Mouse (Mus musculus): ENCODE measurements at regions not wholly inside any gene's neighbourhood (a gene's known extent, or its start where the extent isn't known, plus 50 kb on each side); places are given as distances from the start of the nearest gene placed in this dataset.

DNA sequence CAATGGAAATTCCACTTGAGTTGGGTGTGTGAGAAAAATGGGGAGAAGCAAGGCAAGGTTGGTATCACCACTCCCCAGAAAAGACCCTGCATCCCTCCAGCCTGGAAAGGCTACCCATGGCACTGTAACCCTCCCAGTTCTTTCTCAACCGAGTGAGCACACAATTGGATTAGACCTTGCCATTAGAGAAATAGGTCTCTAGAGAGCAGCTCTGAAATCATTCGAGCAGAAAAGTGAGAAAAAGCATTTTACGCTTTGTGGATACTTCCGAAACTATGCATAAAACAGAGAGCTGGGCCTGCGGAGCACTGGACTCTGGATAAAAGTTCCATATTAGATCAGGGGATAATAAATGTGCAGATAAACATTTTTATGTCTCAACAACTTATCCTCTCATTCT, 264.6 kb upstream of the Map3k7 start:
- DNase-seq (ENCODE audit: low spot score): no peak

DNA sequence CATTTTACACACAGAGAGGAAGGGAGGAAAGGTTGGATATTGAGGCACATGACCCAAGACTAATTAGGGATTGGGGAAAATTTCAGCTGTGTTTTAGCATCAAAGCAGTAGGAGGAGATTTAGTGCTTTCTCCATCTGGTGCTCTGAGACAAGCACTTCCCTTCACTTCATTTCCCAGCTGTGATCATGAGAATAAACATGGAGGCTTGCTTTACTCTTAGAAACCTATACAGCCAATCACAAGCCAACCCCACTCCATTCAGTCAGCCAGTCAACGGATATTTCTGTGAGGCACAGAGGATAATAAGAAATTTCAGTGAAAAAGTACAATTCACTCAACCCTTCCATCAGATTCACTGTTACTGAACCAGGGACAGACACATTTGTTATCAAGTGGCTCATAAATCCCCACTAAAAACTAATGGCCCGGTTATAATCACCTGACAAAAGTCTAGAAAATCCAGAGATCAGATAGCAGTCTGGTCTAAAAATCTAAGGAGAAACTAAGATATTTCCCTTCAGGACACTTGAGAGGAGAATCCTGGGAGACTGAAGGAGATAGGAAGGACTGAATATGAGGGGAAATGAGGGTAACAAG, 249.7 kb upstream of the Map3k7 start:
- DNase-seq (ENCODE audit: low spot score): no peak

DNA sequence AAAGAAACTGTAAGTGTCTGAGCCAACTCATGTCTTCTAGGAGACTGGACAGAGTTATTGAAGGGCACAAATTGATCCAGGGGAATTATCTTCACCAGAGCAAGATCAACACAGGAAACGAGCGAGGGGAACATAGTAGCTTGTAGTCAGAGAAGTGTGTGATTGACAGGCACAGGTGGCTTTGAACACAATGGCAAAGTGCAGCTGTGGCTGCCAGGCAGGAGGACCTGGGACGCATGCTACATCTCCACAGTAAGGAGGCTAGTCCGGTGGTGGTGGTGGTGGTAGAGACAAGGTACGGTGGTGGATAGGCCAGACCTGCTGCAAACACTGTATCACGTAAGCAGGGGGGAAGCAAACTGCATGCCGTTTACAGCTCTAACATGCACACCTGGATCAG, 240.4 kb upstream of the Map3k7 start:
- DNase-seq (ENCODE audit: low spot score): no peak

DNA sequence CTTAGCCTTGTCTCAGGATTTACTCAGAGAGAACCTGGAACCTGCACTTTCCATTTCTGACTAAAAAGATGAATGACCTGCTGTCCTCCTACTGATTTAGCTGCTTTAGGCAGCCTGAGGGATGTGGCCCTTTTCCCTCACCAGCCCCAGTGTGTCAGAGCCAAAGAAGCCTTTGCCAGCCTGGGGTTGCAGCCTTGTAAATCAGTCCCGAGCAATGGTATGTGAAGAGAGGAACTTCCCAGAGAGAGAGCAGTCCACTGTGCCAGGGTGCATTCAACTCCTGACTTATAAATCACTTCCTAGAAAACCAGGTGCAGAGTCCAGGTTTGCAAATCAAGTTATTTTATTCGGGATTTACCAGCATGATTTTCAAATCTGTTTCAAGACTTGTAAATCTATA, 239.5 kb upstream of the Map3k7 start:
- peak; percentile 6 for DNase-seq (ENCODE audit: low spot score)

DNA sequence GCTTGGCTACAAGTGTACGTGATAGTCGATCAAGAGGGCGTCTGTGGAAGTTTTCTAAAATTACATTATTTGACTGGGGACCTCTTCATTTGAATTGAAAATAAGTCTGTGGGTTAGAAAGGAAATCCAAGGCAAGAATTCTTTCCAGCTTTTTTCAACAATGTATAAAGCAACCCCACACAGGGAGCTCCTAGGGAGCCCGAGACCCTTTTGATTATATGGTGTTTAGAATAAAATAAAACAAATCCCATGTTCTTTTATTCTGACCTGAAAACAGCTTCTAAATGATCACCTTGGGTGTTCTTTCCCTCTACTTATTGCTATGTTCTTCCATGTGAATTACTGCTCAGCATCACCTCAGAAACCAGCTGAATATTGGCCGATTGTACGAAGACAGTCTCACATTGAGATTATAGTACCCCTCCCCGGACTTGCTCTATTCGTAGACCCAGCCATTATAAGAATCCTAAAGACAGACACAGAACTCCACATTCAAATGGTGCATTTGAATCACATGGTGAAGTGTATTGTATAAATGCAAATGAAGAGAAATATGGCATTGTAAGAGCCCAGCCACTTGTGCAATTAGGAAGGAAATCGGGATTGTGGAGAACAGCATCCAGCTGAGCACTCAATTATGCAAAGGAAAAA, 236.3 kb upstream of the Map3k7 start:
- DNase-seq (ENCODE audit: low spot score): no peak

DNA sequence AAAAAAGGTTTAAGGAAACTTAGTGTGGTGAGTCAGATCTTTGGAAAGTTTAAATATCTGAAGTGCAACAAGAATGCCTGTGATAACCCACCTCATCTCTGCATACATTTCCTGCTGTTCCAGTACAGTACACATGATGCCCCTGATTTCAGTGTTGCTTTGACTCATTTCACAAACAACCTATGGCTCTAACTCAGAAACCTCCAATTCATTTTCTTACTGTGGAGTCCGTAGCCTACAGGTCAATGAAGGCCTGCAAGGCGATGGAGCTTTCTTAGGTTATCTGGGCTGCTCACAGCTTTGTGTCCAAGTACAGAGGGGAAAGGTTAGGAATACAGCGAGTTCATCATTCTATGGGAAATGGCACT, 235.8 kb upstream of the Map3k7 start:
- no peak for DNase-seq (ENCODE audit: low spot score)

DNA sequence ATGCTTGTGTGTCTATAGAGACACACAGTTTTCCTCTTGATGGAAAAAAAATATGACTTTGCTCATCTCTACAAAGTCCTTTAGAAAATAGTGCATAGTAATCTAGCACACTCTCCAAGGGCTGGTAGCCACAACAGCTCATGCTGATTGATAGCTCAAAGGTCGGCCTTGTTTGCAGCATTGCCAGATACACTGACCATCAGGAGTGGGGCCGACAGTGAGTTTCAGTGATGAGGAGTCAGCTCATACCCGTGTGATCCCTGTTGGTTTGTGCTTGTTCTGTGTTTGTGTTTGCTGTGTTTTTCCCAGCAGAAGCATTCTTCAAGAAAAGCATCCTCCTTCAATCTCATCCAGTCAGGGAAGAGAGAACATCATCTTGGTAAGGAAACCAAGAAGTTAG, 220.1 kb upstream of the Map3k7 start:
- DNase-seq (ENCODE audit: low spot score): no peak

DNA sequence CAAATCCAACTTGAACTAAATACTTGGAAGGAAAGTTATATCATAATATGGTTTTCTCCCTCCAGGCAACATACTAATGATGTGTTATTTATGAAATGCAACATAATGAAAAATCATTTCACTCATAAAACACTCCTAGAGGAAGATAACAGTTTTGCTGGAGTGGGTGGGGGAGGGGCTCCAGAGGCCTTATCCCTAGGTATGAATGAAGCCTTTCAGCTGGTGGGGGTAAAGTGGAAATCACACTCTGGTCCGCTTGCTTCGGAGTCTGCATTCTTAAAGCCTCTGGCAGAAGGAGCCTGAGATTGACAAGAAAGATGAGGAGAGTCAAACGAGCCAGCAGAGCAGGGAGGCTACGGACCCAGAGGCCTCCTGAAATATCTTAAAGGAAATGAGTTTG, 219.5 kb upstream of the Map3k7 start:
- no peak for DNase-seq (ENCODE audit: low spot score)

DNA sequence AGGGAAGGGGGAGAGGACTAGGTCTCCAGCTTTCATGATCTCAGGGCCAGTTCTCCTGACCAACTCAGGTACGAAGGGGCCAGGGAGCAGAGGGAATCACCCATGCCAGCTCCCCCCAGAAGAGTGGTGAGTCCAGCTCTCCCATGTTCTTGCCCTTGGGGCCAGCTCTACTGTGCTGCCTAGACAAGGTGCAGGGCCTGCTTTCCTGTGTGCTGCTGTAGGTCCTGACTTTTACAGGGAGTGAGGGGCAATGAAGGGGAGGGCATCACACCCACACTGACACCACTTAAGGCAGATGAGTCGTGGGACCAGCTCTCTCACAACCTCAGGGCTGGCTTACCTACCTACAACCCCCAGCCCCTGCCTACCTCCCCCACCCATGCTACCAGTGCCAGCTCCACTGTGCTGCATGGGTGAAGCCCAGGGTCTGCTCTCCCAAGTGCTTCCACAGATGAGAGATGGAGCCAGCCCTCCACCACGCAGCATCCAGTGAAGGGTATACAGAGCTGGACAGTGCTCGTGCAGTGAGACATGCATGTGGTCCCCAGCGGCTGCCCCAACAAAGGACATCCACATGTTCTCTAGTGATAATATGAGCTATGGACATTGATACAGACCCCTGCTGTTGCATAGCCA, 210.1 kb upstream of the Map3k7 start:
- DNase-seq (ENCODE audit: low spot score): no peak

DNA sequence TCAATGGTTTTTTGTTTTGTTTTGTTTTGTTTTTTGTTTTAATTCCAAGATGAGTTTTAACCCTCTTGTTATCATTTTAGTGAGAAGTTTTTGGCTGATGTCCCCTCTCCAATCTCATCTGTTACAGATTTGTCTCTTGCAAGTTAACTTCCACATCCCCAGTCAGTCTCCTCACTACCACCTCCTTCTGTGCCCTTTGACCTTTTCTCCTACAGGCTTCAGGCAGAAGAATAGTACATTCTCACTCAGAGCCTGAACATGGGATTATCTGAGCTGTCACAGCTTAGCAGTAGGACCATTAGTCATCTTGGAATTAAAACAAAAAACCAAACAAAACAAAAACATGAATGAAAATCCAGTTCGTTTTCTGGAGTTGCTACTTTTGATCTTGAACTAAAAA, 206.8 kb upstream of the Map3k7 start:
- DNase-seq (ENCODE audit: low spot score): no peak

DNA sequence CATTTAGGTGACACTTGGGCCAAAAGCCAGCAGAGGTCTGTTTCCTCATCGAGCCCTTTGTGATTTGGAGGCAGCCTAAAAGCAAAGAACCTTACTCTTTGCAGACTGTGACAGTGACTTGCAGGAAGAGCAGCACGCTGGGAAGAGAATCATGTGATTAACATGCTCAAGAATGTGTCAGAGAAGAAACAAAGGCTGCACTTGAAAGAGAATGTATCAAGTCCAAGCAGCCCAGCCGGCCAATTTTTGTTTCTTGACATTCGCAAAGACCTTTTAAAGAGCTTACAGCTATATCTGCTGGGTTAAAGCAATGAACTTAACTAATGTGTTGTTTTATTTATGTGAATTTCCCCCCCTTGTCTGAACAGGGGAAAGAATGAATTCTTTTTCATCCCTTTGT, 203.8 kb upstream of the Map3k7 start:
- DNase-seq (ENCODE audit: low spot score): no peak

DNA sequence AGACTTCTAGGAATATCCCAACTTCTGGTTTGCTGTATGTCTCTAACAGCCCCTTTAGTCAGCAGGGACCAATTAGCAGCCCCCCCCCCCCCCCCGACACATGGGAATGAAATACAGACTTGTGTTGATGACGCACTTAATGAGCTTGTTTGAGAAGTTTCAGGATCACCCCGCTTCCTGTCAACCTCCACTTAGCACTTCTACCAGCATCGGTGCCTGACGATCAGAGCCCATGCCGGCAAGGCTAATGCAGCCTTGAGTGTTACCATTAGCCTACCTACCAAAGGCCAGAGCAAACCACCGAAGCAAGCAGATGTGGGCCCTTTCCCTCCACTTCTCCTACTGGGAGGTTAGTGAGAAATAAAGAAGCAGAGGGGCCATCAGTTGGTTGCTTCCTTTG, 201.7 kb upstream of the Map3k7 start:
- no peak for DNase-seq (ENCODE audit: low spot score)

DNA sequence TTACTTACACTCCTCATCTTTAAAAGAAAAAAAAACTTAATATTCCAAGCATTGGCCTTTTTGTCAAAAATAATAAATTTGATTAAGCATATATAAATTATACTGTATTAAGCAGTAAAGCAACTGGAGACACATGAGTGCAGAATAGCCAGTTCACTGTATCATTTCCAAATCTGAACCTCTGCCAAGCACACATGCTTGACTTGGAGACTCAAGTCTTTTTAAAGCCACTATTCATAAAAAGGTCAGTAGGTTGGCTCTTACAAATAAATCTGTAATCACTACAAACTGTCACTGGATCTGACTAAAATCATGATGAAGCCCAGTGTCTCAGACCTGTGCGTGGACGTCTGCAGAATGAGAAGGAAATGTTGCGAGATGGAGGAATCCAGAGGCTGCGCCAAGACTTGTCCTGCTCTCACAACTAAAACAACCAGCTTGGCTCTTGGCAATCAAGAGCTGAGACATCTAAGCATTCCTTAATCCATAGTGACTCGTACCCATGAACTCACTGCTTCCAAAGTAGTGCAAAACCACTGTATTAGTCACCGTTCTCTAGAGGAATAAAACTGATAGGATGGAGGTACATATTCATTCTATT, 195.8 kb upstream of the Map3k7 start:
- DNase-seq (ENCODE audit: low spot score): no peak

DNA sequence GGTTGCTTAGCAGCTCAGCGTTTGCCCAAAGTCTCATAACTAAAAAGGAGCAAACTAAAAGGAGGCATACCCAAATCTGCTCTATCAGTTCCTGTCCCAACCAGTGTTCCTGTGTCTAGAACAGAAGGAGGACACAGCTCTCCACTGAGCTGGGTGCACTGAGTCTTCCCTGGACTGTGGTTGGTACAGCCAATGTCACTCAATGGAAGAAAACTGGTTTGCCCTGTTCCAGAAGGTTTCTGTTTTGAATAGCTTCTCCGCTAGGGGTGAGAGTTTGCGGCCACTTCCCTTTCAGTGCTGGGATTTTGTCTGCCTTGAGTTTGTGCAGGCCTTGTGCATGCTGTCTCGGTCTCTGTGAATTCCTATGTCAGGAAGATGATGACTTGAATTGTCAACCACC, 194.6 kb upstream of the Map3k7 start:
- peak; percentile 16 for DNase-seq (ENCODE audit: low spot score)

DNA sequence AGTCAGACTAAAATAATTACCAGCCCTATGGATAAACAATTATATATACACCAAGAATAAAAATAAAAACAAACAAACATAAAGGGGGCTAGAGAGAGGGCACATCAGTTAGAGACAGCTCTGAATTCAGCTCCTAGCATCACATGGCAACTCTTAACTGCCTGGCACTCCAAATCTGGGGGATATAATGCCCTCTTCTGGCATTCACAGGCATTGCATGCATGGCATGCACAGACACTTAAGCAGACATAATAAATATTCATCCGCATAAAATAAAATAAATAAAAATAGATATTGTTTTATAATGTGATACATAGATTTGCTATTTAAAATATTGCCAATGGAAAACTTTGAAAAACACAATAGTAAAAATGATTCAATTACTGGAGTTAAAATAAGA, 177.6 kb upstream of the Map3k7 start:
- no peak for DNase-seq (ENCODE audit: low spot score)

DNA sequence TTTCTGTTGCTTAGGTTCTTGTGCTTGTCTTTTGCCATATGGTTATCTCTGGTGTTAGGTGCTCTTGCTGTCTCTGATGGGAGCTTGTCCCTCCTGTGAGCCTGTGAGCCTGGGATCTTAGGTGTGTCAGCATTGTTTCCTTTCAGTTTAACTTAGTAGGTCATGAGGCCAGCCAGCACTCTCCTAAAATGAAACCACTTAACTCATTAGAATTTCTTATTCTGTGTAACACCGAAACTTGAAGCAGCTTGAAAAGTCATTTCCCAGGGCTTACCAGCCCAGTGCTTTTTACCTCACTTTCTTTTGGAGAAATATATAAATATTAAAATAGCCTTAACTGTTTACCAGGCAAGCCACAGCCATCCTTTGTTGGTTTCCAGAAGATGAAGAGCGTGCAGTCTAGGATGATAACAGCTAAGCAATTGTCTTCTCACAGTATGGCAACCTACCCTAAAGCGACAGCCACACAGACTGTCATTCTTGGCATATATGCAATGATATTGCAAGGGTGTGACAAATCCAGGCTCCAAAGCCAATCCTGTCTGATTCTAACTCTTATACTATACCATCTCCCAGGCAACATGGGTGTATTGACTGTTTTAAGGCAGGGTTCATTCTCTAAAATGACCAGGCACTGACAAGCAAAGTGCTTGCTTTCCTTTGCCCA, 146.2 kb upstream of the Map3k7 start:
- DNase-seq (ENCODE audit: low spot score): no peak

DNA sequence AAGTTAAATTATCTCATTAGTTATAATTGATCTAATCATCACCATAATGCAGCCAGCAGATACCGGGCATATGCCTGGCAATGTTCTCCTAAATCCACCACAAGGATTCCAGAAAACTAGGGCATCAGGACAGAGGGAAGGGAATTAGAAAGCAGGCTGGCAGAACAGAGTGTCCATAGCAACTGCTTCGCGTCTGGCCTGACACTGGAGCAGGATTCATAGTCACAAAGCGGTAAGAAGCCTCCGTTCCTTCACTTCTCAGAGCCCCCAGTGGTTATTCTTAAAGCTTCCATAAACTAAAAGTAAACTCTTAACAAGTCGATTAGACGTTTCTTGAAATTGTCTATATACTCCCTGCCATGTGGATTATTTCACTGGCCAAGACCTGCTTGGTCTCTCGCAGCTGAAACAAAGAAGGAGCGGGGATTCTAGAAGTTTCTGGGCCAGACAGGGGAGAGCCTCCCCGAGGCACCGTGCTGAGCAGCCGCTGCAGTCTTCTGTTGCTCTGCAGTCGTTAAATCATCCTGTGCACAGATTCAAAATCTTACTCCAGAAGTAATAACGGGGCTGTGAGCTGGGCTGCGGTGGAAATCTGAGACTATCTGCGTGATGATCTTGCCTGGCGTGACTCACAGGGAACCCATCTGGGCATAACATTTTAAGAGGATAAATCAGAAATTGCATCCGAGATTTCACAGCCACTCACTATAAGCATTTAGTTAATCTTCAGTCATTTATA, 144.2 kb upstream of the Map3k7 start:
- no peak for DNase-seq (ENCODE audit: low spot score)

DNA sequence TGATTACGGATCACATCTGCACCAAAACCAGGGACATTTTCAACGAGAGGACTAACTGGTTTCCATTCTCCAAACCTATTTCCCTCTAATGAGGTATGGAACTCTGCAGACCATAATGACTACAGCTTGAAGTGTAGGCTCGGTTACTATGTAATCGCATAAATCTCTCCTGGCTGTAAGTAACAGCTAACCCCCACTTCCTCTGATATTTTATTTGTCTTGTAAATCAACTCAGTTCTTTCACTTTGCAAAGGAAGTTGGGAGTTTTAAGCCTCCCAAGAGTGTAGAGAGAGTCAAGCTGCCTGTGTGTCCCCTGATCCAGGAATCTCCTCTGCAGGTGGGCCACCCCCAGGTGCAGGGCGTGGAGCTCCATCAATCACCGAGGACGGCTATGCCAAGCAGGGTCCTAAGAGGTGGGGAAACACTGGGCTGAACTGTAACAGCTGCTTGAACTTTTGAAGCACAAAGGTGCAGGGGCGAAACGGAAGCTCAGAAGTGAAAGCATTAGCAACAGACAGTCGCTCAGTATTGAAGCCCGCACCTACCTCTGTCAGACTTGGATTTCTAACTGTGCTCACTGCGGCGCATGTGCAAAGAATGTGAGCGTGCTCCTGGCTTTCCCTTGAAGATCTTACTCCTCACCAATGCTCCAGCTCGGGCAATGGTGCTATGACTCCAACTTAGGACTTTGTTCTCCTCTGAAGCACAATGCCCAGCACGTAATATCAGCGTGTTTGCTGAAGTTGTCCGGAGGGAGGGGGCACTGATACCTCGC, 140.1 kb upstream of the Map3k7 start:
- peak; percentile 16 for DNase-seq (ENCODE audit: low spot score)

DNA sequence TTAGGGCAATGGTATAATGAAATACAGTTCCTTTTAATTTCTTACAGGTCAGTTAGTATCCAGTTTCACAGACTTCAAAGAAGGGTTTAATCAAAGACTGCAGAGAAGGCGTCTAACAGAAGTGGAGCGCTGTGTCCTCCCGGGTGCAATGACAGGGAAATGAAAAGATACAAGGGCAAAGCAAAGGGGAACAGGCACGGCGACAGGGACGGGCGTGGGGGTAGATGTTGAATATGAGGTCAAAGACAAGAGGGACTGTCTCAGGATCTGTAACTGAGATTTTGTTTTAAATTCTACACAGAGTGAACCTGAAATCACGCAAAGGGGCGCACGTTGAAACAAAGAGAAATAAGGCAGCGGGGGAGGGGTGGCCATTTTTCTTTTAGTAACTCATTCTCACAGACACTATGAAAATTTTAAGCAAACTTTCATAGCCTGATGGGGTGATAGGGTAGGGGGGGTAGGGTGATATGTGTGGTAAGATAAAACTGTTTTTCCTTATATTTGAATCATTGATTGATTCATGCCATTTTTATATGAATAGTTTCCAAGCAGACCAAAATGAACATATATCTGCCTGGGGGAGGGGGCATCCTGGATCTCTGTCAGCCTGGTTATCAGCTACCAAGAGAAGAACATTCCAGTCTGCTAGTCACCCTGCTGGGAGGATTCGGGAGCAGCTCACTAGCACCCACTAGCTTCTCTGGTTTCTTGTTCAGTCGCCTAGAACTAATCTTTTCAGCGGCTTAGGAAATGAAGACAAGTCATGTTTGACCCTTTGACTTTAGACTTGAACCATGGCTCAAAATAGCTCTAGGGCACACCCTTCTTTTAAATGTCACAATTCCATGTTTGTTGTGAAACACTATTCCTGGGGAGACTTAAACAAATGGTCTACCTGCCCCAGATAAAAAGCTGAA, 139.1 kb upstream of the Map3k7 start:
- no peak for DNase-seq (ENCODE audit: low spot score)

DNA sequence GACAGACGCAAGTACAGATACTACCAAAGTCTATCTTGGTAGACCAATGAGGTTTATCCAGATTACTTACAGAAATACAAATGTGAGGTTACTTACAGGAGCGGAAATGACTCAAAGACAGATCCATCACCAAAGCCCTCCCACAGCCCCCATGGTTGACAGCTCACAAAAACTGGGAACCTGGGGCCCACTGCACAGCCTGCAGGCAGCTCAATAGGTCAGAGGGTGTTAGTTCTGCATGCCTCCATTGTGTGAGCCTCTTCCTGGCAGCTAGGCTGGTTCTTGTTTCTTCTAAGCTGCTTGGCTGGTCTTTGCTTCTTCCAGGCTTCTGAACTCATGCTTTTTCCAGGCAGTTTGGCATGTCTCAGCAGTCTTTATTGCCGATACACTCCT, 138.5 kb upstream of the Map3k7 start:
- no peak for DNase-seq (ENCODE audit: low spot score)

All from urinary bladder, postnatal 14 days (tissue).